Mouse (Mus musculus): ENCODE data around the gene Ahcyl2.

The Ahcyl2 gene

GRCm38 (mm10) chr6:29914136-29914535 is 146.3 kb downstream of the Ahcyl2 start:
- DNase-seq (ENCODE audit: low spot score), result no peak

GRCm38 (mm10) chr6:29915836-29916235 is 148.0 kb downstream of the Ahcyl2 start:
- DNase-seq (ENCODE audit: low spot score), result no peak

GRCm38 (mm10) chr6:29916530-29917382 is 148.9 kb downstream of the Ahcyl2 start, which contains the start of gene Strip2:
TSS of gene Strip2 (plus strand) at chr6:29917012.
- DNase-seq (ENCODE audit: low spot score), result peak; percentile 92

GRCm38 (mm10) chr6:29917383-29917720 is 149.5 kb downstream of the Ahcyl2 start:
- DNase-seq (ENCODE audit: low spot score), result peak; percentile 67

- DNase-seq (ENCODE audit: low spot score), result peak; percentile 17
These were observed 150.1 kb downstream of the Ahcyl2 start for GRCm38 (mm10) chr6:29917947-29918346.

- no peak for DNase-seq (ENCODE audit: low spot score)
These were observed 155.7 kb downstream of the Ahcyl2 start for GRCm38 (mm10) chr6:29923501-29923900.

- DNase-seq (ENCODE audit: low spot score), result no peak
These were observed 157.9 kb downstream of the Ahcyl2 start for GRCm38 (mm10) chr6:29925594-29926219.

- DNase-seq (ENCODE audit: low spot score), result no peak
These were observed 162.3 kb downstream of the Ahcyl2 start for GRCm38 (mm10) chr6:29930087-29930486.

- DNase-seq (ENCODE audit: low spot score), result no peak
These were observed 162.9 kb downstream of the Ahcyl2 start for GRCm38 (mm10) chr6:29930665-29931064.

GRCm38 (mm10) chr6:29931181-29931580 is 163.4 kb downstream of the Ahcyl2 start:
- DNase-seq (ENCODE audit: low spot score), result no peak

- no peak for DNase-seq (ENCODE audit: low spot score)
These were observed 167.9 kb downstream of the Ahcyl2 start for GRCm38 (mm10) chr6:29935741-29936140.

GRCm38 (mm10) chr6:29940428-29940827 is 172.6 kb downstream of the Ahcyl2 start:
- no peak for DNase-seq (ENCODE audit: low spot score)

GRCm38 (mm10) chr6:29941036-29941435 is 173.2 kb downstream of the Ahcyl2 start:
- DNase-seq (ENCODE audit: low spot score), result no peak

- DNase-seq (ENCODE audit: low spot score), result no peak
These were observed 176.7 kb downstream of the Ahcyl2 start for GRCm38 (mm10) chr6:29944465-29944864.

GRCm38 (mm10) chr6:29946568-29946967 is 178.8 kb downstream of the Ahcyl2 start:
- peak; percentile 34 for DNase-seq (ENCODE audit: low spot score)

GRCm38 (mm10) chr6:29947823-29948222 is 180.0 kb downstream of the Ahcyl2 start:
- no peak for DNase-seq (ENCODE audit: low spot score)

GRCm38 (mm10) chr6:29956749-29957148 is 188.9 kb downstream of the Ahcyl2 start:
- no peak for DNase-seq (ENCODE audit: low spot score)

GRCm38 (mm10) chr6:29958669-29959068 is 190.9 kb downstream of the Ahcyl2 start:
- DNase-seq (ENCODE audit: low spot score), result no peak

- DNase-seq (ENCODE audit: low spot score), result no peak
These were observed 193.3 kb downstream of the Ahcyl2 start for GRCm38 (mm10) chr6:29961081-29961480.

Measured in MN1 (cell line).